In genomic region chr19:47466775-47467174, GRCm38 (mm10) we compare ENCODE assay signal across 18 mouse cellular contexts.
"Had no signal": no experiment of that assay in that cellular context is flagged by ENCODE, and none has a peak within 500 bp of the region (broad histone marks: within the 10 kb centered on the region; RNA-seq: fewer than 3 reads in every experiment).

No protein-coding gene starts in this region.

- H3K36me3 ChIP-seq: intestine, embryonic 15.5 days; lung, embryonic 15.5 days had no signal

- H3K9ac ChIP-seq: intestine, embryonic 15.5 days; liver, embryonic 14.5 days; lung, embryonic 15.5 days had no signal

- DNase-seq: kidney, adult 2 months; kidney, postnatal 10 days; kidney, postnatal 4 days; layer of hippocampus, adult 9-11 months; layer of hippocampus, postnatal 36 days; lung, adult 18-20 months; midbrain, embryonic 14.5 days; right cerebral cortex, postnatal 4 days; spleen, adult 18-20 months; thymus, adult 2 months; thymus, postnatal 14 days; thymus, postnatal 4 days had no signal

- H3K4me2 ChIP-seq: intestine, embryonic 15.5 days; liver, embryonic 11.5 days; lung, embryonic 15.5 days; midbrain, embryonic 11.5 days had no signal

- ATAC-seq: intestine, embryonic 15.5 days had no signal

- H3K27ac ChIP-seq: intestine, embryonic 15.5 days; left cerebral cortex, adult 2 months; liver, embryonic 14.5 days; lung, embryonic 15.5 days had no signal

- H3K27me3 ChIP-seq: intestine, embryonic 15.5 days; lung, embryonic 15.5 days had no signal

- H3K9me3 ChIP-seq: intestine, embryonic 15.5 days; lung, embryonic 15.5 days had no signal

- H3K4me3 ChIP-seq: intestine, embryonic 15.5 days; left cerebral cortex, adult 2 months; lung, embryonic 15.5 days had no signal
